Mouse (Mus musculus): ENCODE measurements around the gene Uncx. TPM values are rescaled to one million over a fixed set of nuclear protein-coding genes. Genes with fewer than 3 reads are reported as not detected.

Uncx gene
- total and polyA plus RNA-seq, 3 experiments: not detected

DNA sequence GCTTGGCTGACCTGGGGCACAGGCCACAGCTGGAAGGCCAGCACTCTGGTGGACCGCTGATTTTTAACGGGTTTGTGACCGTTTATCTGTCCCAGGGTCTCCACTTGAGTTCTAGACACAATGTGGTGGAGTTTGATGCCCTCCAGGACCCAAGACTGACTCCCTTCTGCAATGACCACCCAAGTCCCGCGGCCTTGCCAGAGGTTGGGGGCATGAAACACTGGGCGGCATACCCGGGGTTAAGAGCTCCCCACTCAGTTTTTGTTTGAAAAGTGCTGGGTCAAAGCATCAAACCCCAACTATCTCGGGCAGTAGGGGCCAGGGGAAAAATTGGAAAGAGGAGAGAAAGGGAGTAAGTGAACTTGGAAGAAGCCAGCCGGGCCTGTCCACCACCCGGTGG lies 13.8 kb downstream of the Uncx start:
- peaks cover 11% of the 10 kb centered on the region for H3K27me3 ChIP-seq (replicated peaks)
- H3K4me2 ChIP-seq (ENCODE audit: insufficient read depth, low read depth, poor library complexity, severe bottlenecking): no peak overlapping the region
- no peaks in the 10 kb centered on the region for H3K36me3 ChIP-seq (replicated peaks in 1 of 2; ENCODE audit: control insufficient read depth in 1 of 2, insufficient read depth in 1 of 2, low read length in 1 of 2)
- DNase-seq (ENCODE audit: extremely low read depth): no peak
- H3K79me2 ChIP-seq (replicated peaks; ENCODE audit: control insufficient read depth, extremely low read depth, insufficient read depth, poor library complexity, severe bottlenecking): no peaks in the 10 kb centered on the region
- peaks cover 0 to 9% of the 10 kb centered on the region in 2 experiments; a peak in 2 of 4 replicates for H3K4me1 ChIP-seq (ENCODE audit: control insufficient read depth in 1 of 2, insufficient read depth in 2 of 2)
- TF ChIP-seq ZNF384 (IDR thresholded peaks at IDR 0.05; ENCODE audit: low read depth, low read length): no peak
- TF ChIP-seq E2F4 (IDR thresholded peaks at IDR 0.05; ENCODE audit: insufficient replicate concordance, low read depth, low read length): no peak
- no peak for TF ChIP-seq SMC3 (IDR thresholded peaks at IDR 0.05; ENCODE audit: low read depth, low read length)
- TF ChIP-seq TBP (conservative IDR thresholded peaks at IDR 0.05; ENCODE audit: low read depth, low read length): no peak
- no peak for TF ChIP-seq USF1 (IDR thresholded peaks at IDR 0.05; ENCODE audit: low read depth, low read length)
- no peak for TF ChIP-seq CHD2 (IDR thresholded peaks at IDR 0.05; ENCODE audit: low read length)
- TF ChIP-seq ZC3H11A (IDR thresholded peaks at IDR 0.05; ENCODE audit: low read depth, low read length): no peak
- no peak for TF ChIP-seq BHLHE40 (IDR thresholded peaks at IDR 0.05; ENCODE audit: low read depth, low read length)
- TF ChIP-seq ELF1 (IDR thresholded peaks at IDR 0.05; ENCODE audit: low read depth, low read length): no peak
- TF ChIP-seq MXI1 (IDR thresholded peaks at IDR 0.05; ENCODE audit: low read depth, low read length): no peak
- dilution Hi-C loops (cut with MboI; ENCODE audit: extremely low pct_ligation_motif_present, extremely low pct_unique_long_range_greater_than_20kb, low sequenced_read_pairs): no loop called here
- no peak overlapping the region for H3K9ac ChIP-seq (ENCODE audit: insufficient read depth, low read depth)
- H3K9me3 ChIP-seq (replicated peaks; ENCODE audit: low read length): no peaks in the 10 kb centered on the region
- H3K4me3 ChIP-seq (replicated peaks in 1 of 3; ENCODE audit: low read depth in 2 of 3, low read length in 2 of 3, poor library complexity in 1 of 3): no peak overlapping the region
- no peak overlapping the region for H3K27ac ChIP-seq (ENCODE audit: insufficient read depth, low read depth)
- in situ Hi-C loops (cut with MboI; ENCODE audit: low pct_ligation_motif_present, low pct_unique_long_range_greater_than_20kb, low sequenced_read_pairs): no loop called here

DNA sequence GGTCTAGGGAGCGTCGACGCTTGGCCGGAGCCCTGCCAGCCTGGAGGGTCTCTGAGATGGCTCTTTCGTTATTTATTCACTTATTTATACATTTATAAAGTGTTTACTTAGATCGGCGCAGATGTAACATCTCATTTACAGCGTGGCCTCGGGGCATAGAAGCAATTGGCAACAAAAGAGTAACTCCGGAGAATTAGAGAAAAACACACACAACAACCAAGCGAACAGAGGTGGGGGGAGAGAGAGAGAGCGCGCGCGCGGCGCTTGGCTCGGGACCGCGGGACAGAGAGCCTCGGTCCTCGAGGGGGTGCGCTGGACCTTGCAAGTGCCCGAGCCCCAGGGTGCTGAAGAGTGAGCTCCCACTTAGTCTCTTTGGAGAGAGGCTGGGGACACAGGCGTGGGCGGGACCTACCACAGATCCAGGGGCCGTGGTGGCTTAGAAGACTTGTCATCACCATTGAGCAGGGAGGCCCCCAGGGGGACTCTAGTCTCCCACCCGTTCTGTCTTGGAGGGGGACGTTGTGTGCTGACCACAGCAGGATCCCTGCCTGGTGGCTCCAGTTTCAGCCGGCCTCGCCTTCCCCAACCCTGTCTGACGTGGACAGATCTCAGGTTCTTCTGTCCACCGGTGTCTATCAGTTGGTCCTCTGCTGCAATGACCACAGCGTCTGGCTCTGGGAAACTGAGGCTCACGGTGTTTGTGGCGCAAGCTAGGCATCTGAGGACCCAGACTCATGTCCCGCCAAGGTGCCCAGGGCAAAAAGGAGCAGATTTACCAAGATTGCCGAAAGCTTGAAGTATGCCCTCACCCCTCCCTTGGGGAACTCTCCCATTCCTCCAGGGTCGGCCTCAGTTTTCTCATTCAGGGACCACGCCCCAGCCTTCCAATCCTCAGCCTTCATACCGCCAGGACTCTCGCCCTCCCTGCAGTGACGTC lies 14.5 kb downstream of the Uncx start:
- no peak for TF ChIP-seq UBTF (IDR thresholded peaks at IDR 0.05; ENCODE audit: low read depth, low read length)
- TF ChIP-seq HCFC1 (IDR thresholded peaks at IDR 0.05; ENCODE audit: low read depth, low read length): no peak
- TF ChIP-seq ZMIZ1 (IDR thresholded peaks at IDR 0.05; ENCODE audit: low read depth, low read length): no peak
- no peak for TF ChIP-seq MEF2A (IDR thresholded peaks at IDR 0.05; ENCODE audit: borderline replicate concordance, low read depth, low read length)
- TF ChIP-seq MYC (IDR thresholded peaks at IDR 0.05; ENCODE audit: low read depth, low read length): no peak
- no peak for TF ChIP-seq CHD2 (IDR thresholded peaks at IDR 0.05; ENCODE audit: low read length)
- TF ChIP-seq CHD1 (IDR thresholded peaks at IDR 0.05; ENCODE audit: low read depth, low read length): no peak
- TF ChIP-seq PAX5 (IDR thresholded peaks at IDR 0.05; ENCODE audit: low read length): no peak
- TF ChIP-seq EP300 (IDR thresholded peaks at IDR 0.05; ENCODE audit: low read length): no peak
- TF ChIP-seq POLR2A (IDR thresholded peaks at IDR 0.05; ENCODE audit: low read depth, low read length): no peak
- TF ChIP-seq ZNF384 (IDR thresholded peaks at IDR 0.05; ENCODE audit: low read depth, low read length): no peak
- Histone ChIP-seq H3K36me3 (replicated peaks in 1 of 2; ENCODE audit: control insufficient read depth in 1 of 2, insufficient read depth in 1 of 2, low read length in 1 of 2) (no peaks in the 10 kb centered on the region), H3K27ac (ENCODE audit: insufficient read depth, low read depth) (no peak overlapping the region), H3K79me2 (replicated peaks; ENCODE audit: control insufficient read depth, extremely low read depth, insufficient read depth, poor library complexity, severe bottlenecking) (no peaks in the 10 kb centered on the region), H3K4me3 (replicated peaks in 1 of 3; ENCODE audit: low read depth in 2 of 3, low read length in 2 of 3, poor library complexity in 1 of 3) (no peak overlapping the region), H3K4me2 (ENCODE audit: insufficient read depth, low read depth, poor library complexity, severe bottlenecking) (no peak overlapping the region), H3K27me3 (replicated peaks) (peaks cover 8% of the 10 kb centered on the region), H3K9ac (ENCODE audit: insufficient read depth, low read depth) (no peak overlapping the region), H3K4me1 (ENCODE audit: control insufficient read depth in 1 of 2, insufficient read depth in 2 of 2) (peaks cover 0 to 9% of the 10 kb centered on the region in 2 experiments; a peak in 2 of 4 replicates), H3K9me3 (replicated peaks; ENCODE audit: low read length) (no peaks in the 10 kb centered on the region)
- dilution Hi-C loops (cut with MboI; ENCODE audit: extremely low pct_ligation_motif_present, extremely low pct_unique_long_range_greater_than_20kb, low sequenced_read_pairs): no loop called here
- in situ Hi-C loops (cut with MboI; ENCODE audit: low pct_ligation_motif_present, low pct_unique_long_range_greater_than_20kb, low sequenced_read_pairs): no loop called here
- no peak for DNase-seq (ENCODE audit: extremely low read depth)

Data from CH12.LX (cell line).